Mouse (Mus musculus): Measurements from ENCODE around the gene Erc1. TPM values are rescaled to one million over a fixed set of nuclear protein-coding genes. Genes with fewer than 3 reads are reported as not detected.

Gene Erc1
- polyA plus RNA-seq, 1 experiment, result 24.1 TPM

DNA sequence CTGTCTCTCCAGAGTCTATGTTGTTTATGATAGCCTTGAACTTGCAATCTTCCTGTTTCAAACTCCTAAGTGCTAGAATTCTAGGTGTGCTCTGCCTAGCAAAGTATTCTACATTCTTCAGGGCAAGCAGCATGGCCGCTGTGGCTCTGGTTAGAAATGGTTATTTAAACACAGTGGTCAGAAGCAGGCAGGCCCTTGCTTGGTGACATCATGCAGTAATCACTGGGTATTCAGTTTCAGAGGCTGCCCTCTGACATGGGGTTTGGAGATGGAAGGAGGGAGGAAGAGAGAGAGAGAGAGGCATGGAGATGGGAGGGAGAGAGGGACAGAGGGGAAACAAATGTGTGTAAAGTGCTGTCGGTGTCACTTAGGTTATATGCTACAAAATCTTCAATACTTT lies 246.6 kb downstream of the Erc1 start:
- DNase-seq (ENCODE audit: extremely low spot score in 1 of 2, low spot score in 1 of 2), result no peak

DNA sequence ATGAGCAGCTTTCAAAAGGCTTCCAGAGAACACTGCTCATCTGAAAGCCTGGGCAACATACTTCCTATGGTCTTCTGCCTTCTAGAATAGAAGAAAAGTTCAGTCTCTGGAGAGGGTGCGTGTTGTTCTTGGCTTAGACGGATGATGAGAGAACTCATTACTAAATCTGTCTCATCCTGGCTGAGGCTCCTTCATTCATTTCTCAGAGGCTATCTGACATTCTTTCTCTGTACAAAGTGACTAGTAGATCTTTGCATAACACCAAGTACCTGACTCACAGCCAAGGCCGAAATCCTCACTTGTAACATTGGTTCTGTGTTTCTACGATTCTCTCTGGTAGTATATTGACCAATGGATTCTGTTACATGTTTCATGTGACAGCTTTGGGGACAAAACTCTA lies 252.5 kb downstream of the Erc1 start:
- no peak for DNase-seq (ENCODE audit: extremely low spot score in 1 of 2, low spot score in 1 of 2)

DNA sequence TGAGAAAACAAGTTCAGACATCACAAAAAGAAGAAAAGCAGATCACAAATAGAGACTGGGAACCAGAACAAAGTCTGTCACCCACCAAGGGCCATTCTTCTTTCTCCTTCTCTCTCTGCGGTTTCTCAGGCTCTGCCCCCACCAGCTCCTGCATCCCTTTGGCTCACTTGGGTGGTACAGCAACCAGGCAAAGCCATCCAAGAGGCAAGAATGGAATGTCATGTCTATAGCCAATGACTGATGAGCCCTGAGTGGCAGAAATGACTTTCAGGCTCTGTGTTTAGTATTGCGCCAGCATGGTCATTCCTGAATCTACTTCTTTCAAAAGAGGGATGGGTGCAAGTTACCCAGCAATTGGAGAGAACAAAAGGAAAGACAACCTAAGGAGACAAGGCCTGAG lies 257.1 kb downstream of the Erc1 start:
- no peak for DNase-seq (ENCODE audit: extremely low spot score in 1 of 2, low spot score in 1 of 2)

DNA sequence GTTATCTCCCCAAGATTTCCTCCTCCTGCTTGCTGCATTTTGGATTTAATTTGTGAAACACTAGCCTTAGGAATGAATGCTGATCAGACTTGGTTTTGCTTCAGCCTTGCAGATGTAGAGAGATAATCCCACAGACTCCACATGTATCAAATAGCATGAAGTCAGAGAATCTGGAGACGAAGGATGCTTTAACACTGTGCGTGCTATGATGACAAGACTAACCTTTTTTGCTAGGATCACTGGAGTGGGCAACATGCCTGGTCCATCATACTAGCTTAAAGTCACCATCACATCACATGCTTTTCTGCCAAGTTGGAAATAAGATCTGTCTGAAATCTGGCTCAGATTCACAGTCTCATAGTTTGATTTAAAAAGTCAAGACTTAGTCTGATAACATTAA lies 260.1 kb downstream of the Erc1 start:
- no peak for DNase-seq (ENCODE audit: extremely low spot score in 1 of 2, low spot score in 1 of 2)

- DNase-seq (ENCODE audit: extremely low spot score in 1 of 2, low spot score in 1 of 2), result no peak
These were observed 260.5 kb downstream of the Erc1 start for GRCm38 (mm10) chr6:119587454-119587853.

GRCm38 (mm10) chr6:119585652-119586375 lies 262.2 kb downstream of the Erc1 start:
- DNase-seq (ENCODE audit: extremely low spot score in 1 of 2, low spot score in 1 of 2), result peak in 1 of 2 experiments; percentile 34

DNA sequence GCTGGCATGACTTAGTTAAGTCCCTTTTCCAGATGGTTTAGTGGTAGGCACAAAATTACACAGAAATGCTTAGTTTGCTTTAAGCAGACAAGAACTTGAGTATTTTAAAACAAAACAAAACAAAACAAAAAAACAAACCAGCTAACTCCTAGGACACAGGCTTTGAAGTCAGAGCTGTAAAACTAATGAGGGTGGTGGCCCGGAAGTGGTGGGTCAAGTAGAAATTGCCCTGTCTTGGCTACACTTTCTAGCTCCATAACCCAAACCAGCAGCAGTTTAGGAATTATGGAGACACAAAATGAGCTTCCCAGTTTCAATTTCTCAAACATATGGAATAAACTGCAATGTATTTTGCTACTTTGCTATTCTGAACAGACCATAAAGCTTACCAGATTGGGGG lies 263.9 kb downstream of the Erc1 start:
- DNase-seq (ENCODE audit: extremely low spot score in 1 of 2, low spot score in 1 of 2), result no peak

- DNase-seq (ENCODE audit: extremely low spot score in 1 of 2, low spot score in 1 of 2), result no peak
These were observed 264.8 kb downstream of the Erc1 start for GRCm38 (mm10) chr6:119583165-119583564.

- DNase-seq (ENCODE audit: extremely low spot score in 1 of 2, low spot score in 1 of 2), result no peak
These were observed 271.3 kb downstream of the Erc1 start for GRCm38 (mm10) chr6:119576706-119577105.

- no peak for DNase-seq (ENCODE audit: extremely low spot score in 1 of 2, low spot score in 1 of 2)
These were observed 272.6 kb downstream of the Erc1 start for GRCm38 (mm10) chr6:119575331-119575730.

- no peak for DNase-seq (ENCODE audit: extremely low spot score in 1 of 2, low spot score in 1 of 2)
These were observed 275.7 kb downstream of the Erc1 start for GRCm38 (mm10) chr6:119572296-119572695.

DNA sequence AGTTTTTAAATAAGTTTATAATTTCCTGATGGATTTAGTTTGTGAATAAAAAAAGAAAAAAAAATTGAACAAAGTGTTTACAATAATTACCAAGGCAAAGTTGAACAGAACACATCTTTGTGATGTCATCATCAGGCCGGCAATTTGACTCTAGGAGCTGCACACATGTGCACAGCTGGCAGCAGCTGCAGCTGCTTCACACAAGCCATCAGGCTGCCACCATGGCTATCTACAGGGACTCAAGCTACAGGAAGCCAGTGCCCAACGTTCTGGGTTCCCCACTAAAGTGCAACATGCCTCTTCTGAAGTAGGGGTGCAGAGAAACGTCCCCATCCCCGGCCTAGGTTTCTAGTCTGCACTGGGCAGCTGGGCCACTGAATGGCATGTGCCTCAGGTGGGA lies 277.2 kb downstream of the Erc1 start:
- no peak for DNase-seq (ENCODE audit: extremely low spot score in 1 of 2, low spot score in 1 of 2)

DNA sequence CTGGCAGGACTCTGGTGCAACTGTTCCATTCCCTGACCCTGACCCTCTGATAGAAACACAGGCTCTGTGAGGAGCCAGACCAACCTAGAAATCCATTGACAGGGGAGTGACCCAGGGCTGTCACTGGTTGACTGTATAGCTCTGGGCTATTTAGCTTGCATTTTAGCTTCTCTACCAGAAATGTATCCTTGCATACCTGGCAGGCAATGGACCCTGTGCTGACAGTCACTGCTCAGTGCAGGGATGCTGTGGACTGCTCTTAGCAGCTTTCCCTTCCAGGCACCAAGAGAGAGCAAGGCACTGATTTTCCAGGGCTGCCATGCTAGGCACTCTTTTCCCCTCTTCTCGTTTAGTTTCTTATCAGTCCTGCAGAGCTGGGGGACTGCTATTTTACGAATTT lies 279.6 kb downstream of the Erc1 start:
- no peak for DNase-seq (ENCODE audit: extremely low spot score in 1 of 2, low spot score in 1 of 2)

DNA sequence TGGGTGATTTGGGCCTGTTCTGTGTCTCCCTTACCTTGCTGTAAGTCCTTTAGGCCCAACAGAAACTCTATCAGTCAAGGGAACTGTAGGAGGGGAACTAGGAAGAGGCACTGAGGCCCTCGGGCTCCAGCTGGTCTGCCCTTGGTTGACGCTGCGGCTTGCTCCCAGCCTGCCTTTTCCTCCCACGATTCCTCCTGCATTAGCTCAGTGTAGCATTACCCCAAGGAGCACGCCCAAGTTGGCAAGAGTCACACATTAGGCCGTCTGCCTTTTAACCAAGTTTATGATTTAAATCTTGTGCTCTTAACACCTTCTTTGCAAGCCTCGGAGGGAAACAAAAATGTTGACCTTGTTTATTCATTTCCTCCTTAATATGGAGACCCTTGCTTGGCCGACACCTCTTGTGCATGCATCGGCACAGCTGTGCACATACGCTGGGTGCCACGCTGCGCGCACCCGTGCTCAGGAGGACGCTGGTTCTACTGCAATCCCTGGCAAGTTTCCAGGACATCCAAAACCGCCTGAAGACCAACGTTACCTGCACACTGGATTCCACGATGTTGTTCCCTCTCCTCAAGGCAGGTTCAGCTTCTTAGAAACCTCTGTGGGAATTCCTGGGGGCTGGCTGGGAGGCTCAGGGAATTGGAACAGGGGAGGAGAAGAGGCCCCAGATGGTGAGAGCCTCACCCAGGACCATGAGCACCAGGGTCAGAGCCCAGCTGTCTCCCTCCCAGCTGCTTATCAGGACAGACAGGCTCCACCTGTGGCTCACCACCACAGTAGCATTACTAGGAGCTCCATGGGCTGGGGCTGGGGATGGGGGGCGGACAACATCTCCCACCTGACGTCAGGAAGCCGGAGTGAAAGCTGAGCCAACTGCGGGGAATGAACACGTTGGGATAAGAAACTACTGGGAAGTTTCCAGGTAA lies 282.3 kb downstream of the Erc1 start:
- no peak for DNase-seq (ENCODE audit: extremely low spot score in 1 of 2, low spot score in 1 of 2)

GRCm38 (mm10) chr6:119562558-119562957 lies 285.4 kb downstream of the Erc1 start:
- DNase-seq (ENCODE audit: extremely low spot score in 1 of 2, low spot score in 1 of 2), result no peak

DNA sequence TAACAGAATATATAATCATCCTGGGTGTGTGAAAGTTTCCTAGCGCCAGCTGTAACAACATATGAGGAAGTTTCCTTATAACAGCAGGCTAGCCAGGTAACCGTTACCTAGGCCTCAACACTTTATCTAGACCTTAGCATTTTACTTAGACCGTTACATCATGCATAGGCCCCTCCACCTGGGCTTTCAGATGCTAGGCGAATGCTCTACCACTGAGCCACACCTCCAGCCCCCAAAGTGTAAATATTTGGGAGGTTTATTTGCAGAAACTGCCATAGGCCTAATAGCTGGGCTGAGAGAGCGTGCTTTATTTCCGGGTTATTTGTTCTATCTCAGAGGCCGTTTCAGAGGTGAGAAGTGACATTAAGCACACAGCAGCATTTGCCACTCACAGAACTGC lies 289.1 kb downstream of the Erc1 start:
- DNase-seq (ENCODE audit: extremely low spot score in 1 of 2, low spot score in 1 of 2), result no peak

DNA sequence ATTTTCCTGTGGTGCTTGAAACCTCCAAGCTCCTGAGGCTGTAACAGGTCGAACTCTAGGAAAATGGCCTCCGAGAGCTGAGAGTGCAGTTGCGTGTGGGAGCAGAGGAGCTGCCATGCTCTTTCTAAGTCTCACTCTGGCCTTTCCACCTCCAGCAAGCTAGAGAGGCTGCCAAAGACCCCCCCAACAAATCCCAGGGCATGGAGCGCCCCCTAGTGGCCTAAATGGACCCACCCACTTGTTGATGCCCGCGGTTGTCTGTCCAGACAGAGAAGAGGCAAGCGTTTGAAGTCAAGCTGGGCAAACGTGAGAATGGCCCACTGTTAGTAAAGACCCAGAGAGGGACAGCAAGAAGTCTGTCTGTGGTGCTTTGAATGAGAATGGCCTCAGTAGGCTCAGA lies 293.5 kb downstream of the Erc1 start:
- no peak for DNase-seq (ENCODE audit: extremely low spot score in 1 of 2, low spot score in 1 of 2)

GRCm38 (mm10) chr6:119544518-119544864 lies 303.5 kb downstream of the Erc1 start:
- no peak for DNase-seq (ENCODE audit: extremely low spot score in 1 of 2, low spot score in 1 of 2)

- no peak for DNase-seq (ENCODE audit: extremely low spot score in 1 of 2, low spot score in 1 of 2)
These were observed 304.0 kb downstream of the Erc1 start, which contains the start of gene Wnt5b for GRCm38 (mm10) chr6:119543803-119544517. Gene Wnt5b (minus strand): TSS chr6:119544347.

GRCm38 (mm10) chr6:119543456-119543802 lies 304.5 kb downstream of the Erc1 start:
- no peak for DNase-seq (ENCODE audit: extremely low spot score in 1 of 2, low spot score in 1 of 2)

- DNase-seq (ENCODE audit: extremely low spot score in 1 of 2, low spot score in 1 of 2), result no peak
These were observed 312.1 kb downstream of the Erc1 start for GRCm38 (mm10) chr6:119535867-119536266.
